Mouse (Mus musculus) ovary, adult 18-20 months (tissue): ENCODE data around the gene Hs3st5.

Experiments
- DNase-seq: peaks from one replicate; pipeline ENCODE4 v3.0.0; 2022; ENCODE audit warnings: low spot score, mixed read lengths

The Hs3st5 gene

GRCm38 (mm10) chr10:36800925-36801482 is 294.4 kb downstream of the Hs3st5 start:
- no peak for DNase-seq

GRCm38 (mm10) chr10:36803705-36804104 is 297.1 kb downstream of the Hs3st5 start:
- no peak for DNase-seq

GRCm38 (mm10) chr10:36805265-36805664 is 298.7 kb downstream of the Hs3st5 start:
- no peak for DNase-seq

GRCm38 (mm10) chr10:36805788-36806187 is 299.2 kb downstream of the Hs3st5 start:
- DNase-seq: no peak

GRCm38 (mm10) chr10:36807007-36807406 is 300.4 kb downstream of the Hs3st5 start:
- no peak for DNase-seq

GRCm38 (mm10) chr10:36818867-36819266 is 312.3 kb downstream of the Hs3st5 start:
- no peak for DNase-seq

GRCm38 (mm10) chr10:36829079-36829478 is 322.5 kb downstream of the Hs3st5 start:
- DNase-seq: no peak

- no peak for DNase-seq
These were observed 325.6 kb downstream of the Hs3st5 start for GRCm38 (mm10) chr10:36832204-36832603.

- DNase-seq: no peak
These were observed 327.6 kb downstream of the Hs3st5 start for GRCm38 (mm10) chr10:36834224-36834623.

- DNase-seq: no peak
These were observed 329.4 kb downstream of the Hs3st5 start for GRCm38 (mm10) chr10:36835836-36836516.

- no peak for DNase-seq
These were observed 343.6 kb downstream of the Hs3st5 start for GRCm38 (mm10) chr10:36850231-36850630.

- no peak for DNase-seq
These were observed 355.7 kb downstream of the Hs3st5 start for GRCm38 (mm10) chr10:36862127-36862895.
